Mouse (Mus musculus): ENCODE data around the gene Slc38a7.
"Not testable (repeated sequence)": the region's sequence is repeated elsewhere in the genome, so short reads cannot be mapped to it uniquely, and the experiment has no call there.

Gene Slc38a7

GRCm38 (mm10) chr8:95853102-95853843 lies at the start of gene Slc38a7:
Gene Slc38a7, minus strand, starts transcription at chr8:95853539.
- peak; percentile 86 for DNase-seq (ENCODE audit: low read depth, low spot score)

GRCm38 (mm10) chr8:95901864-95902263 lies 48.5 kb upstream of the Slc38a7 start:
- DNase-seq (ENCODE audit: low read depth, low spot score), result no peak

GRCm38 (mm10) chr8:95893701-95894100 lies 40.4 kb upstream of the Slc38a7 start:
- DNase-seq (ENCODE audit: low read depth, low spot score), result no peak

- peak; percentile 96 for DNase-seq (ENCODE audit: low read depth, low spot score)
These were observed 35.2 kb upstream of the Slc38a7 start, which contains the start of gene Got2 for GRCm38 (mm10) chr8:95888285-95889136. Gene Got2, minus strand, starts transcription at chr8:95888547.

- peak; percentile 91 for DNase-seq (ENCODE audit: low read depth, low spot score)
These were observed 34.4 kb upstream of the Slc38a7 start for GRCm38 (mm10) chr8:95887578-95888284.

- DNase-seq (ENCODE audit: low read depth, low spot score), result peak; percentile 88
These were observed 33.6 kb upstream of the Slc38a7 start for GRCm38 (mm10) chr8:95886647-95887577.

GRCm38 (mm10) chr8:95885966-95886365 lies 32.6 kb upstream of the Slc38a7 start:
- DNase-seq (ENCODE audit: low read depth, low spot score), result peak; percentile 23

GRCm38 (mm10) chr8:95885271-95885841 lies 32.0 kb upstream of the Slc38a7 start:
- DNase-seq (ENCODE audit: low read depth, low spot score), result peak; percentile 39

- DNase-seq (ENCODE audit: low read depth, low spot score), result peak; percentile 18
These were observed 31.2 kb upstream of the Slc38a7 start for GRCm38 (mm10) chr8:95884491-95884890.

GRCm38 (mm10) chr8:95882191-95882590 lies 28.9 kb upstream of the Slc38a7 start:
- no peak for DNase-seq (ENCODE audit: low read depth, low spot score)

GRCm38 (mm10) chr8:95881576-95881975 lies 28.2 kb upstream of the Slc38a7 start:
- DNase-seq (ENCODE audit: low read depth, low spot score), result no peak

- DNase-seq (ENCODE audit: low read depth, low spot score), result no peak
These were observed 26.5 kb upstream of the Slc38a7 start for GRCm38 (mm10) chr8:95879823-95880222.

GRCm38 (mm10) chr8:95878176-95878962 lies 25.0 kb upstream of the Slc38a7 start:
- DNase-seq (ENCODE audit: low read depth, low spot score), result no peak

GRCm38 (mm10) chr8:95875270-95875669 lies 21.9 kb upstream of the Slc38a7 start:
- DNase-seq (ENCODE audit: low read depth, low spot score), result no peak

GRCm38 (mm10) chr8:95871690-95872089 lies 18.4 kb upstream of the Slc38a7 start:
- no peak for DNase-seq (ENCODE audit: low read depth, low spot score)

GRCm38 (mm10) chr8:95864851-95865250 lies 11.5 kb upstream of the Slc38a7 start:
- not testable (repeated sequence) for DNase-seq (ENCODE audit: low read depth, low spot score)

GRCm38 (mm10) chr8:95863761-95864440 lies 10.6 kb upstream of the Slc38a7 start:
- not testable (repeated sequence) for DNase-seq (ENCODE audit: low read depth, low spot score)

GRCm38 (mm10) chr8:95854174-95854573 lies 835 bp upstream of the Slc38a7 start:
- no peak for DNase-seq (ENCODE audit: low read depth, low spot score)

GRCm38 (mm10) chr8:95852290-95852689 lies 1.0 kb downstream of the Slc38a7 start:
- DNase-seq (ENCODE audit: low read depth, low spot score), result peak; percentile 70

All from A20 (cell line).